Mouse (Mus musculus) G1E-ER4 (cell line): Measurements from ENCODE around the gene Grhl3. TPM values are rescaled to one million over a fixed set of nuclear protein-coding genes. Genes with fewer than 3 reads are reported as not detected.

ENCODE experiments used
- GATA1 ChIP-seq: IDR thresholded peaks from one replicate; pipeline ENCODE4 v1.8.0; 2012; ENCODE audit warnings: low read length, inconsistent platforms
- polyA plus RNA-seq: library from polyadenylated mRNA; stranded (reverse); fragments of >175 nt; gene quantifications from 2 replicates; pipeline ENCODE4 v1.2.3, GENCODE M21; 2012

The Grhl3 gene
- polyA plus RNA-seq, result not detected in 2 replicates

DNA sequence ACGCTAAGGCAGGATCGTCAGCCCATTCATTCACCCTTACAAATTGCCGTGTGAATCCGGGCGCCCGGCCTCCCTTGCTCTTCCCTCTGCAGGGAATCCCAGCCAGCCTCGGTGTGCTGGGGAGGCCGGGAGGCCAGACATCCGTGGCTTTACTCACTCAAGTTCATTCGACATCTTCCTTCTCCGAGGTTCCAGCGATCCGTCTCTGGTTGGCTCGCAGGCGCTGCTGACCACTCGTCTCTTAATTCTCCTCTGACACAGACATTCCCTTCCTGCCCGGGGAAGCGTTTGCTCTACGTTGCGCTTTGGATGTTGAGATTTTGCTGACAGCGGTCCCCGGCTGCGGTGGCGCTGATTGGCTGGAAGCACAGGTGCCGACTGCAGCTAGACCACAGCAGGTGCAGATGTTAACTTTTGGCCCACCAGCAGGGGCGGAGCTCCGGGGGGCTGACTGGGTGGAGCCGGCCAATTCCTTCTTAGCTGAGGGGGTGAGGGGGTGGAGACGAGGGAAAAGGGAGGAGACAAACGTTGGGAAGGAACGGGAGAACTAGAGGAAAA lies at the start of gene Grhl3:
Grhl3 (minus strand) TSS at position 380 of the 558 bp plus-strand sequence.
- no peak for TF ChIP-seq GATA1

DNA sequence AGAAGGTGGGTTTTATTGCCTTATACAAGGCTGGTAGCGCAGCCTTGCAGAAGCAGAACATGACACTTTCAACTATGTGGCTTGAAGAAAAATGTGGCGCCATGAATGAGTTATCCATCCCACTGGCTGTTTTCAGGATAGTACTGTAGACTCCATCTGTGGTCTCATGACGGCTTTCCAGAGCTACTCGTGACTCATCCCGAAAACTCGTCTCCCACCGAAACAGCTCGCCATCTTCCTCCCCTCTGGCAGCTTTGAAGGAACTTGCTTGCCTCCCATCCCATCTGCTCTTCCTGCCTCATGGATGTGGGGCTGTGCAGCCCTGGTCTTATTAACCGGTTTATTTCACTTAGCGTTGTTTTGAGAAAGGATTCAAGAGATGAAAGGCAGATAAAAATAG lies 48.9 kb upstream of the Grhl3 start:
- TF ChIP-seq GATA1, result no peak

DNA sequence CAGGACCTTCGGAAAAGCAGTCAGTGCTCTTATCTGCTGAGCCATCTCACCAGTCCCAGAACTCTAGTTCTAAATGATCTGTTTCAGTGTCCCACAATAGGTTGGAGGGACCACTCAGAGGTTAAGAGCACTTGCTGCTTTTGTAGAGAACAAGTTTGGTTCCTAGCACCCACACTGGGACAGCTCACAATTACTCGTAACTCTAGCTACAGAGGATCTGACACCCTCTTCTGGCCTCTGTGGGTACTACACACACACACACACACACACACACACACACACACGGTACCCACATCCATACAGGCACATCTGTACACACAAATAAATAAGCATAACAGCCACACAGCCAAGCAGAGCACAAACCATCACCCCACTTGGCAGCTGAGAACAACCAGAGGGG lies 47.0 kb upstream of the Grhl3 start:
- TF ChIP-seq GATA1, result no peak

DNA sequence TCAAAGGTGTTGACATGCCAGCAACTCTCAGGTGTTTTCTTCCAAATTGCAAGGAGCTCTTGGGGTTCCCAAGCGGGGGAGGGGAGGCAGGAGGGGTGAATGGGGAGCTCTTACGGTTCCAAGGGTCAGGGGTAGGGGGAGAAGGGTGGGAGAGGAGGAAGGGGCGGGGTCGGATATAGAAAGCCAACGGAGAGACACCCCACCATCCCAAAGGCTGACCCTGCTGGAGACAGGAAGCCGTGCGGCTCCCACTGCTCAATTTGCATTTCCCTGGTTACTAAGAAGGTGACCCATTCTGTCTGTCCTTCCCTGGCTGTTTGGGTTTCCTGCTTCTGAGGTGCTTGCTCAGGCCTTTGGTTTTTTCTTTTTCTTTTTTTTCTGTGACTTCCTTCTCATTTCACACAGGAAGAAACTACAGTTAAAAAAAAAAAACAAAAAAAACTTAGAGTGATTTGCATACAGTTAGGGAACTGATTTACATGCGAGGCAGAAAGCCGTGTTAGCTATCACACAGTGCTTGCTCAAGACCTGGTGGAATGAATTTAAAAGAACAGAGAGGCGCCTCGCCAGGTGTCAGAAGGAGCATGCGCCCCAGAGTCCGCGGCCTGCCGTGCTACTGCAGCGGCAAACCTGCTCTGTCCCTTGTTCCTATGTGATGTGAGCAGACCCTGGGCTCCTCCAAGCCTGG lies 44.5 kb upstream of the Grhl3 start:
- TF ChIP-seq GATA1, result no peak

DNA sequence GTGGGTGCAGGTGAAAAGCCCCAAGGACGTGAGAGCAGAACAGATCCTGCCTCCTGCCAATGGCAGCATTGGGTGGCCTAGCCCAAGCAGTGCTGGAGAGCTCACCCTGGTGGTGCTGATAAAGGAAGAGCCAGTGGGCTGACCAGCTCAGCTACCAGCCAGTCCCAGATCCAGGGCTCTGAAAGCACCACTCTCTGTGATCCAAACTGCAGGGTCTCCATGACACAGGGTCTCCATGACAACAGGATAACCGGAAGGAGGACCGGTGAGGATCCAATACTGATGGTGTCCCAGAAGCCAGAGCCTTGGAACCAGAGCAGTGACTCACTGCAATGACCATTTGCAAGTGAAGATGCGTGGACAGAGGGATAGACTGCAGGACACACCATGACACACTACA lies 43.6 kb upstream of the Grhl3 start:
- TF ChIP-seq GATA1, result no peak

DNA sequence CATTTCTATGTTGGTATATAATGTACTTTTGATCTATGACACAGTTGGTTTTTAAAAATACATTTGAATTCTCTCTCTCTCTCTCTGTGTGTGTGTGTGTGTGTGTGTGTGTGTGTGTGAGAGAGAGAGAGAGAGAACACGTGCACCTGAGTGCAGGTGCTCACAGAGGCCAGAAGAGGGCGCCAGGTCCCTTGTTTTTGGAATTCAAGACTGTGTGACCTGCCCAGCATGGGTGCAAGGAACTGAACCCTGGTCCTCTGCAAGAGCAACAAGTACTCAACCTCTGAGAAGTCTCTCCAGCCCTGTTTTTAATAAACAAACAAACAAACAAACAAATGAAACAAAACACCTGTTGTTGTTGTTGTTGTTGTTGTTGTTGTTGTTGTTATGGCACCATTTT lies 36.6 kb upstream of the Grhl3 start:
- no peak for TF ChIP-seq GATA1

DNA sequence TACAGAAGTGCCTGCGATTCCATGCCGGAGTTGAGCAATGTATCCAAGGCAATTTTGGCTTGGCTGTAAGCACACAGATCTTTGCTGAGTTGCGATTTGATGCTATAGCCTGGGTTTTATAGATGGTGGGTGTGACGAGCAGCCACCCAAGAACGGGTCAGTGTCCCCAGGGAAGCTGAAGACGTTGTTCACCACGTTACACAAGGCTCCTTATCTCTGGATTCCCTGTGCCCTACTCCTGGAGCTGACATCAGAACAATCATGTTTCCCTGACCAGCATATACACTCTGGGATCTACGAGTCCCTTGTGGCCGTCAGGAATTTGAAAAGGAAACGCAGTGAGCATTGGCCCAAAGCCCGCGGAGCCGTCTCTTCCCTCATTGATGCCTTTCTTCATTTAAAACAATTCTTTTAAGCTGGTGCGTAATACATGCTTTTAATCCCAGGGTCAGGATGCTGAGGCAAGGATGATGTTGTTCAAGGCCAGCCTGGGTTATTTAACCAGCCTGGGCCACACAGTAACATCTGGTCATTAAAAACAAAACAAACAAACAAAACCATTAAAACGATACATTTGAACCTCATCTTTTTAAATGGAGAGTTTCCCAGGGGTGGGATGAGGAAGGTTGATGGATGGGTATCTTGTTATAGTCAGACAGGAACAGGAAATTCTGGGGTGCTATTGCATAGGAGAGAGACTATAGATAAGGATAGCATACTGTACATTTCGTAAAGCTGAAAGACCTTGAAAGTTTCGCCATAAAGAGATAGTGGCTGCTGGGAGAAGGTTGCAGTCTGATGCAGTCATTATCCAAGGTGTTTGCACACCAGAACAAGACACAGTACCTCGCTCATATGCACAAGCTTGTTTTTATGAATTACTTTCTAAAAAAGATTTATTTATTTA lies 34.8 kb upstream of the Grhl3 start:
- TF ChIP-seq GATA1, result no peak

DNA sequence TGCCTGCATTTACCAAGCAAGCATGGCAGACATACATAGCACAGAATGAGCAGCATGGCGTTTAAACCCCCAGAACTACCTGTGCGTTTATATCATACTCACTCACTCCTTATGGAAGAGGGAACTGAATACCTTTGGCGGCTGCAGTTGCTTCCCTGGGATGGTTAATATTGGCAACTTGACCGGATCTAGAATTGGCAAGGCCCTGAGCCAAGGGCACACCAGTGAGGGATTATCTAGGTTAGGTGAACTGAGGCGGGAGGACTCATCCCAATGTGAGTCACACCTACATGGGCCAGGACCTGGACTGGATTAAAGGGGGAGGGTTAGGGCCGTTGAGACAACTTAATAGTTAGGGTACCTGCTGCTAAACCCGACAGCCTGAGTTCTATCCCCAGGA lies 32.8 kb upstream of the Grhl3 start:
- TF ChIP-seq GATA1, result no peak

DNA sequence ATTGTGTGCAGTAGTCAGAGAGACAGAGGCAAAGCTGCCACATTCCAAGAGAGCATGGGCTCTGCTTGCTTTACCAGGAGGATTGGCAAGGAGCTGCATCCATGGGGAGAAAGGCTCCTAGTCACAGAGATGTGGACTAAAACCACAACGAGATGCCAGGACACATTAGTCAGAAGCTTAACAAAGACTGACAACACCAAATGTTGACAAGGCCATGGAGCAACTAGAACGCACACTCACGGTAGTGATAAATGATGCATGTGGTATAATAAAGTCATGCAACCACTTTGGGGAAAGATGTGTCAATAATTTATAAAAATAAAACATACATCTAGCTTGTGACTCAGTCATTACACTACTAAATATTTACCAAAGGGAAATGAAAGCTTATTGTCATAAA lies 28.1 kb upstream of the Grhl3 start:
- TF ChIP-seq GATA1, result no peak

DNA sequence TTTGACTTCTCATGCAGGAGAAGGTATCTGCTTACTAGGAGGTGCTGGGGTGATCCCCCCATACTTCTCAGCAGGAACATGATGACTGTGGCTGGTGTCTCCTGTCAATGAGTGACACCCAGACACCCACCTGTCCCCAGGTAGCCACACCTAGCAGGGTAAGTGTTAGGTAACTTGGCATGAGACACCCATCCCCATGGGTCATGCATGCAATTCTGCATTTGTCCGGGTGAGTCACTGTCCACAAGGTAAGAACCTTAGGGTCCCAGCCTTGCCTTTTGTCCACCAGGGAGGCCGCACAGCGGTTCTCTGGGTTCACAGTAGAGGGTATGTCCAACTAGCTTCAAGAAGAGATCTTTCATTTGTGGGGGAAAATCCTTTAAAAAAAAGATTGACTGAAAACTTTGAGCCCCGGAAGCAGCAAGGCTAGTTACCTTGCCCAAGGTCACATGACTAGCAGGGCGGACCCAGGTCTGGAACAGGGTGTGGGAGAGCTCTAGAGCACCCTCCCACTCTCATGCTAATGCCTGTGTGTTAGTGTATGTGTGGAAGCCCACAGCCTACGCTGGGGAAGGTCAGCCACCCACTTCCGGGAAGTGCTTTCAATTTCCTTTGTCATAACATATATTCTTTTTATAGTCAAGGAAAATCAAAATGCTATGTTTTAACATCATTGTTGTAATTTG lies 26.2 kb upstream of the Grhl3 start:
- TF ChIP-seq GATA1, result no peak

DNA sequence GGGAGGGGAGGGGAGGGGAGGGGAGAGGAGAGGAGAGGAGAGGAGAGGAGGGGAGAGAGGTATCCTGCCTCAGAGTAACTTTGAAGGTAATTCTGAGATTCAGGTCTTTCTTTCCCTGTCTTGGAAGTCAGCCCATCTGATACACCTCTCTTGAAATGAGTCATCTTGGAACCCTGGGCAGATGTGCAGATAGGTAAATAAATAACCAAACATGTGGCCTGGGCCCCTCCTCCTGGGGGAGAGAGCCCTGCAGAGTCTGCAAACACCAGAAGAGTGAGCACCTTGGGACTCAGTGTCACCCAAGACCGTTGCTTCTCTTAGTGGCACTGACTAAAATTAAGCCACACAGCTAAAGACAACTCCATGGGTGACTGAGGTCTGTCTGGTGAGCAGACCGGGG lies 25.6 kb upstream of the Grhl3 start:
- no peak for TF ChIP-seq GATA1

DNA sequence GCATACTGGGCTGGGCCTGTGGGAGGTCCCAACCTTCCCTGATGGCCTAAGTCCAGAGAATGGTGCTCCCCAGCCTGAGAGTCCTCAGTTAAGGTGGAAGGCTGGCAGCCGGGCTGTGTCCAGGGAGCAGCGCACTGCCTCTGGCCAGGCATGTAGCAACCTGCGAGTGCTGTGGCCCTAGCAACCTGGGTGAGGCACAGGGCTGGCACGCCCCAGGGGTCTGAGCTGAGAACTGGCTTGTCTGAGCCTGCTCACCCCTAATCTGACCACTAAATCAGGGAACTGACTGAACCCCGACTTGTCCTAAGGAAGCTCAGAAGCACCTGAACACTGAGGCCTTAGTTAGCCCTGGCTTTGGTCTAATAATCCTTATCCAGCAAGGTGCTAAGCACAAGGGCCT lies 24.1 kb upstream of the Grhl3 start:
- no peak for TF ChIP-seq GATA1

DNA sequence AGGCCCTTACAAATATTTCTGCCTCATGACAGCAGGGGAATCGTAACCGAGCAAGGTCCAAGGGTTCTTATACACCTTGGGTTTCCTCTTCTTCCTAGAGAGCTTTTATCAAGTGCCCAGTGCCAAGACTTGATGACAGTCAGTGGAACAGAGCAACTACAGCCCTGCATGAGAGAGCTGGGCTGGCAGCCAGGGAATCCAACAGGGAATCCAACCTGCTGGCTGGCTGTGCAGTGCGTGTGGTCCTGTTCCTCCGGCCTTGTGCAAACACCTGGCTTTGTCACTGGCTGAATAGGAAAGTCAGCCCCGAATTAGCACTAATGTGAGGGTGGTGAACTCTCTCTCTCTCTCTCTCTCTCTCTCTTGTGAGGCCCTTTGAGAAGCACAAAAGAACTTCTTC lies 22.5 kb upstream of the Grhl3 start:
- no peak for TF ChIP-seq GATA1

DNA sequence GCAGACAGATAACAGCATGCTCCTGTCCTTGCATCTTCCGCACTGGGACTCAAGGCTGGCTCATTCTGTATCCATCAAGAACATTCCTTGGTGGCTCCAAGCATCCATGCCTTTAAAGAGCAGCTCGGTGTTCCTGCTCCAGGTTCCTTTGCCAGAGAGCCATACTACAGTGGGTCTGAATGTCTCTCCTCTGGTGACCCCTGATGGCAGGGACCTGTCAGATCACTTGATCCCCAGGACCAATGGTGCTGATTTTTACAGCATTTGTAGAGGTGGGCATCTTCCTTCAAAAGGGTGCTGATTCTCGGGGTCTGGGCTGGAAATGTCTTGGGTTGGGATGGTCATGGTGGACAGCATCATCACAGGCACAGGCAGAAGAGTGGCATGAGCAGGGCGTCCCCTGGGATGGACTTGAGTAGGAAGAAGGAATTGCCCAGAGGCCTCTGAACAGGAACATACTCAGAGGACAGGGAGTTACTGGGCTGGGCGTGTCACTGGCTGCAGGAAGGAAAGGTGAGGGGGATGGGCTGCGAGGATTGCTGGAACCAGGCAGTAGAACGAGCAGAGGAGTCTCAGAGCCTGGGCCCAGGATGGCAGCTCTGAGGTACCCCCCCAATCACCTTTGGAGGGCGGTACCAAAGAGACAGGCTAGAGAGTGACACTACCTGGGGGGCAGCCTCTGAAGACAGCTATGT lies 18.3 kb upstream of the Grhl3 start:
- TF ChIP-seq GATA1, result no peak

DNA sequence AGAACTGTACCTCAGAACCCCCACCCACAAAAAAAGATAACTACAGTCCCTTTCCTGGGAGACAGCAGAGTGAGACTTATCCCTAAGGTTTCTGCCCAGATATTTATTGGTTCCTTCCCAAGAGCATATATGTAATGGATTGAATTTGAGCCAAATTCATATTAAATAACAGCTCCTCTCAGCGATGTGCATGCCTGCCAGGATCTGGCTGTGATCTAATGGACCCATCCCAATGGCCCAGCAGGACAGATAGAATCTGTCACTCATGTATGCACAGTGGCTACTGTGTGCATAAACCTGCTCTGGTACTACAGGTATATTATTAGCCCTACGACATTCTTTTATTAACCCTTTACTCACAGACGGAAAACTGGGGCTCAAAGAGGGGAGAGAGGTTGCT lies 17.7 kb upstream of the Grhl3 start:
- no peak for TF ChIP-seq GATA1
